Mouse (Mus musculus) embryonic fibroblast, embryonic 13.5 days (primary cell): ENCODE results near the gene Cyb5r1.

Source experiments
- CTCF ChIP-seq: IDR thresholded peaks from 2 replicates; pipeline ENCODE4 v1.5.1; 2011; ENCODE audit warnings: mild to moderate bottlenecking, control low read depth, low read length, moderate library complexity, borderline replicate concordance; ENCODE audit not compliant: insufficient read depth
- POLR2A ChIP-seq: IDR thresholded peaks from 2 replicates; pipeline ENCODE4 v1.6.1; 2011; ENCODE audit warnings: low read depth, mild to moderate bottlenecking, control low read depth, low read length, moderate library complexity

DNA sequence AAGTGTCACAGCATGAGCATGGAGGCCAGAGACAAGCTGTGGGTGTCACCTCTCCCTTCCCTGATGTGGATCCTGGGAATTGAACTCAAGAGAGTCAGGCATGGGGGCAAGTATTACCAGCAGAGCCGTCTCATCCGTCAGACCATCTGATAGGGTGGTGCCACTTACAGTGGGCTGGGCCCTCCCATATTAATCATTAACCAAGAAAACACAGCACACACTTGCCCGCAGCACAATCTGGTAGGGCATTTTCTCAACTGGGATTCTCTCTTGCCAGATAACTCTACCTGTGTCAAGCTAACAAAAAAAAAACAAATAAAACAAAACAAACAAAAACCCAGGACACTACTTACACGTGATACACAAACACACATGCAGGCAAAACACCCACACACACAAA, 47.9 kb upstream of the Cyb5r1 start:
- TF ChIP-seq CTCF (no peak), POLR2A (no peak)
